Mouse (Mus musculus): ENCODE measurements at regions not wholly inside any gene's neighbourhood (a gene's known extent, or its start where the extent isn't known, plus 50 kb on each side); places are given as distances from the start of the nearest gene placed in this dataset.

DNA sequence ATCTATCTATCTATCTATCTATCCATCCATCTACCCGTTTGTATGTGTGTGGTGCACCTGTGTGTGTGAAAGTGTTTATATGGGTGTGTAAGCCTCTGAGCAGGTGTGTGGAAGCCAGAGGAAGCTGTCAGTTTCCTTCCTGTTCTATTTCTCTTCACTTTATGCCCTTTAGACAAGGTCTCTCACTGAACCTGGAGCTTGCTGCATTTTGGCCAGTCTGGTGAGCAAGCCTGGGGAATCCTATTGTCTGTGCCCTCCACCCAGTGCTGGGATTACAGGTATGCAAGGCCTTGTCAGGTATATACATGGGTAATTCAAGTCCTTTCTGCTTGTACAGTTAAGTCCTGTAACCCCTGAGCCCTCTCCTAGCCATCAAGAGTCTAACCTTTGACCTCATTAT is 466.6 kb upstream of the 3110018I06Rik start:
- no peak for DNase-seq (ENCODE audit: low read depth, low spot score)

DNA sequence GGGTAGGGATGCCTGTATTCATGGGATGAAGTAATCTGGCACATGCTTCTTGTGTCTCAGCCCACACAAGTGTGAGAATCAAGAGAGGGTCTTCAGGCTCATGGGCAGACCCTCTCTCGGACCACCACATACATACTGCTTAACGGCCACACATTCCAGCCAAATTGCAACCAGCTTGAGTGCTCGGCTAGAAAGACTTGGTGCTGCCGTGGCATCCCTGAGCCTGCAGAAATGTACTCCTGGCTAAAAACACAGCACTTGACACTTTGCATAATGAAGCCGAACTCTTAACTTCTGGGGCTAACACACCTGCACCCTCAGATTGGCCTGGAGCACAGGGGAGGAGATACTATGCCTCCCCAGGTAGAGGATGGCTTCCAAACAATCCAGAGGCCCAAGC is 461.6 kb upstream of the 3110018I06Rik start:
- no peak for DNase-seq (ENCODE audit: low read depth, low spot score)

DNA sequence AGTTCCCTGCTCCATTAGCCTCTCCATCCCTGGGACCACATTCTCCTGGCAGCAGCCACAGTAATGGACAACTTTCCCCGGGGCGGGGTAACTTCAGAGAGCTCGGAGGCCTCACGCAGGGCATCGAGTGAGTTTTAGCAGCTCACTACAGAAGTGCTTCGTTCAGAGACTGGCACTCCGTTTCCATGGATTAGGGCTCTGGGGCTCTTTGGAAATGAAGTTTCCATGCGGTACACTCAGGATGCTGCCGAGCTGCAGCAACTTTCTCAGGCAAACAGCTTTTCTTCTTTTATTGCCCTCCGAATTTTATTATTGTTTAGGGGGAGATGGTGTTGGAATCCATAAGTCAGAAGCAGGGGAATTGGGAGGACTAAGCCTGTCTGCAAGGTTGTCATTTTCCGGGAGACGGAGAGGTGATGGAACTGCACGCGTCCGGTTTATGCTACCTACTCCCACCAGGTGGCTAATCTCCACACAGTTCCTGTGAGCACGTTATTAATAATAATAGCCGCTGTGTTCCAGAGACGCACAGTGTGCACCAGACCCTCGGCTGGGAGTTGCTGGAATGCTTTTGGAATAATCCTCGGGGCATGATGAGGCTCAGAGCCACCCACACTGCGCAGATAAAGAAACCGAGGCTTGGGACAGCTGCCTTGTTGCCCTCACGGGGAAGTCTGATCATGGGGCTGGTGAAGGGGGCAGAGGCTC is 460.4 kb upstream of the 3110018I06Rik start:
- no peak for DNase-seq (ENCODE audit: low read depth, low spot score)

DNA sequence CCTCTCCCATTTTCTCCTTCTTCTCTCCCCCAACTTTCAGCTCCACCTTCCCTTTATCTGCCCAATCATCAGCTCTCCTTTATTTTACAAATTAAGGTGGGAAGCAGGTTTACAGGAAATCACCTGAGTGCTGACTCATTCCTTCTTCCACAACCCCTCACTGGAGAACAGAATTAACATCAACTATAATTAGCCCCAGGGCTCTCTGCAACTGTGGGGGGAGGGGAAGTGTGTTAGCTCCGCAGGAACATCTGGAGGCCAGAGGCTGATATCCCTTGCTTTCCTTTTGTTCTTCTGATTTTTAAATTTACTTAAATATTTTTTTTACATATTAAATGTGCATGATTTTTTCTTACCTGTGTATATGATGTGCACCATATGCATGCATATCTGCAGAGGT is 459.4 kb upstream of the 3110018I06Rik start:
- no peak for DNase-seq (ENCODE audit: low read depth, low spot score)

DNA sequence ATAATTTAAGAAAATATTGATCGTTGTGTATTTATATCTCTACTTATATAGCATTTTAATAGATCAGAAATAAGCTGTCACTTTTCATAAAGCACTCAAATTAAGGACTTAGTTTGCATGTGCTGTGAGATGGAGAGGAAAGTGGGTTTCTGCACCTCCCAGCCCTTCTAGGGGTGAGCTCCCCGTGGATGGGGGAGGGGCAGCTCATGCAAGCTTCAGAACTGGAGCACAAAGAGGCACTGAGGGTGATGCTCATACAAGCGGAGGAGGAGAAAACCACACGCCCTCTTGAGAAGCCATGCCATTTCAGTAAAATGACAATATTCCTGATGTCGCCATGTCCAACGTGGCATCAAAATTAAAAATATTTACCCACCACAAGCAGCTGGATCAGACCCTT is 452.1 kb upstream of the 3110018I06Rik start:
- DNase-seq (ENCODE audit: low read depth, low spot score), result no peak

DNA sequence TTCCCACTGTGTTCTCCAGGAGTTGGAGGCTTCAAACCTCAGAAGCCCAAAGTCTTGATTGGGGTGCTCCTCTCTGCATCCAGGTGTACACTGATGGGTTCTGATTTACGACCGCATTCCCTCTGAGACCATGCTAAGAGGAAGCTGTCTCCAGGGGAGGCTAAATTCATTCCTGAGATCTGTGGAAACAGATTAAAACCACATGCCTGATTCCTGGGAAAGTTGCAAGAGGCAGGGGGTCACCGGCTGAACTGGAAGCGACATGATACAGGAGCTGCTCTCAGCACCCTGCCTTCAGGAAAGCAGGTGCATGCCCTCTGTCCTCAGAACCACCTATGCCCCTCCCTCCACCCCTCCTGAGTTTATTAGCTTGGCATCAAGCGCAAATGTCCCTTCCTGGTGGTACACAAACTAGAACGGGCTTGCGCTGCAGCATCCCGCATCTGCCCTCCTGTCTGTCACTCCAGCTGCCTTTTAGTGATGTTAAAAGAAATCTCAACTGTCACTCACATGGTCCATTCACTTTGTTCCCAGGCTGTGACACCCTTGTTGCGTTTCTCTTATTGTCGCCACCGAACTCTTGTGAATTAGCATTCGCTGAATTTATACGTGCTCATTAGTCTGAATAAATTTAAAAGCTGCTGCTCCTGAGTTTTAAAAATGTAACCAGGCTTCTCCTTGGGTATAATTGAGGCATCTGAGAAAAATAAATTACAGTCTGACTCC is 446.3 kb upstream of the 3110018I06Rik start:
- DNase-seq (ENCODE audit: low read depth, low spot score), result no peak

DNA sequence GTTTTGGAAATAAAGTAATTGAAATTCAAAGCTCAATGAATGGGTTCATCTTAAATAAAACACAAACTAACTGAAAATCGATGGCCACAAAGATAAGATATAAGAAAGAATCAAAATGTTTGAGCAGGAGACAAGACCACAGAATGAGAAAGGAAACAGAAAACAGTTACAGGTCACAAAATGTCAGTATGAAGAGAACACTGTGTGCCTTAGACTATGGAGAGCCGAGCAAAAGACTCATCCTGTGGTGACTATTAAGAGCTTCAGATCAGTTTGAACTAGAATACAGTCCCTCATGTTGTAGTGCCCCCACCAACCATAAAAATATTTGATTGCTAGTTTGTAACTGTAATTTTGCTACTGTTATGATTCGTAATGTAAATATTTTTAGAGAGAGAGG is 441.9 kb upstream of the 3110018I06Rik start:
- no peak for DNase-seq (ENCODE audit: low read depth, low spot score)

DNA sequence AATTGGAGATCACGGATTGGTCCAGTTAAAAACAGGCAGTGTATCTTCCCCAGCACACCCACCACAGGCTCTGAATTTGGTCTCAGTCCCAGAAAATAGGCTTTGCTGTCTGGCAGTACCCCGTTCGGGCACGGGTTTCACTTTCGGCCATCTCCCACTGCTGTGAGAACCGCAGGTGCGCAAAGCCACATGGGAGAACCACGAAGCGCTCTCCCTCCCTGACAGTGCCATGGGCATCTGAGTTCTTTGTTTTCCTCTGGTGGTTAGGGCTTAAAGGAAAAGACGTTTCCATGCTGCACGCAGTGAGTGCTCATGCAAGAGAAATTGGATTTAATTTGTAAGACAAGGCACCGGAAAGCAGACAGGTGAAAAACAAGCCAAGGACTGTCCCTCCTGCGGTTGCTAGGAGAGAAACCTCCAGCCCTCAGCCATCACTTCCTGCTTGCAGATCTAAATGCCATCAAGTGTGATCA is 441.3 kb upstream of the 3110018I06Rik start:
- no peak for DNase-seq (ENCODE audit: low read depth, low spot score)

DNA sequence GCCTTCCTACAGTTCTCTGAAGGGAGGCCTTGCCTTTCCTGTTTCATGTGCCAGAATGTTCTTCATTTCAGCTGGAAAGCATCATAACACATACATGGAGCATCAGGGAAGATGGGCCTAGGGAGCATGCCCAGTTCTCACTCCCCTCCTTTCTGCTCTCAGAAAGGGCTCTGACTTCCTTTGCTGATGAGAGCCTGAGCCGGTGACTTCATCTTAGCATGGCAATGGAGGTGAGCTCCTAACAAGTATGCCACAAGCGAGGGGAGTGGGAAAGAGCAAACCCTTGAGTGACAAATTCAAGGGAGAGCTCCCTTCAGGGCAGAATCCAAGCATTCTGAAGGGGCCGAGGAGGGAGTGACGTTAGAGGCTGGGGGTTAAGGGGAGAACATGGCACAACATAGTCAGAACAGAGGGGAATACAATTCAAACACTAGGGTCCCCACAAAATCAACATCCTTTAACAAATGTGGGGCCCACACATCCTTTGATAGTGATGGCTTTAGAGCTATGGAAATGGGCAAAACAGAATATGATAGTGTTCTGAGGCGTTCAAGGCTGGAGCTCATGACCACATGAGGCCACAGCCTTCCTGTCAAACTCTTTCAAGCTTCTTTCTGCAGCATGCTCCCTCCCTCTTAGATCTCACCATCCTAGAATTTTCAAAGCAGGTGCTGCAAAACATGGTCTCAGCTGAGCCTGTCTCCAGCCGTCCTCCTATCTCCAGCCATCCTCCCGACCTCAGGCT is 437.4 kb upstream of the 3110018I06Rik start:
- DNase-seq (ENCODE audit: low read depth, low spot score), result no peak

DNA sequence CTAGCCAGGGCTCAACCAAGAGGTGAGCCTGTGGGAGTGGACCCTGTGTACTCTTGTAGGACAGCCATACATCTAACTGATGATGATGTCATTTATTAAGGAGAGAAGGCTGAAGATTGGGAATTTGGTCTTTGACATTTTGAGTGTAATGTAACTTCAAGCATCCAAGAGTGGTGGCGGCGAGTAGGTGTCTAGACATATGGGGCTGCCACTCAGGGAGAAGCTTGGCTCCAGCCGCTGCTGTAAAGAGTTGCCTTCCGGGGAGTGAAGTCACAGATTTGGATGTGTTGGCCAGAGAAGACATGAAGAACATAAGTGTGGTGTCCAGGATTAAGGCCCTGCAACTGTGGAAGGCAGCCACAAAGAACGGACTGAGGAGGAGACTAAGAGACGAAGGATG is 436.3 kb upstream of the 3110018I06Rik start:
- DNase-seq (ENCODE audit: low read depth, low spot score), result no peak

DNA sequence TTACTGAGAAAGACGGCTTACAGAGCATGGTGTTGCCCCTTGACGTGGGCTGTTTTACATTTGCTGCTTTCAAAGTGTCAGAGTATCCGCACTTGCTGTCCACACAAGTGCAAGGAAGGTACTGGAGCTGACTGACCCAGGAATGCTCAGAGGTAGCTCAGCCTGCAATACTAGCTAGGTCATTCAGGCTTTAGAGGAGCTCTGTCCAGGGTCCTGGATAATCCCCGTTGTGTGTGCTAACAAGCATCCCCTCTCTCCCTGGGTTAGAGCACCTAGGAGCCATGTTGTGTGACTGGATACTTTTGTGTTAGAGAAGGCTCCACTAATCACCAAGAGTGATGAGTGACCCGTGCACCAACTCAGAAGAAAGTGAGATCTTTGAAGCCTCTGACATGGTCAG is 431.9 kb upstream of the 3110018I06Rik start:
- no peak for DNase-seq (ENCODE audit: low read depth, low spot score)

DNA sequence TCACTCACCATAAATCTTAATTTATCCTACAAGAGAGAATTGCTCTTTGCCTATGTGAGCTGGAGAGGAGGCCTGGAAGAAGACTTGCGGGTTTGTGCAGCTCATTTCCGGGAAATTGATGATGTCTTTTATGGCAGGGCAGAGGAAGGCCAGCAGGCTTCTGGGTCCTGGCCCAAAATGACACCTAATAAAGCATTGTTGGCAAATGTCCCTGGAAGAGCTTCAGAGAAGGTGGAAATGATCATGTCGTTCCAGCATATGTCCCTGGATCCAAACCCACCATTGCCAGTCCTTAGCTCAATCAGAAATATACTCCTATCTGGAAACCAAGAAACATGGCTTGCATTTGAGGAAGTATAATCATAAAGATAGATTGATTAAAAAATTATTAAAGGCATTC is 427.9 kb upstream of the 3110018I06Rik start:
- no peak for DNase-seq (ENCODE audit: low read depth, low spot score)

DNA sequence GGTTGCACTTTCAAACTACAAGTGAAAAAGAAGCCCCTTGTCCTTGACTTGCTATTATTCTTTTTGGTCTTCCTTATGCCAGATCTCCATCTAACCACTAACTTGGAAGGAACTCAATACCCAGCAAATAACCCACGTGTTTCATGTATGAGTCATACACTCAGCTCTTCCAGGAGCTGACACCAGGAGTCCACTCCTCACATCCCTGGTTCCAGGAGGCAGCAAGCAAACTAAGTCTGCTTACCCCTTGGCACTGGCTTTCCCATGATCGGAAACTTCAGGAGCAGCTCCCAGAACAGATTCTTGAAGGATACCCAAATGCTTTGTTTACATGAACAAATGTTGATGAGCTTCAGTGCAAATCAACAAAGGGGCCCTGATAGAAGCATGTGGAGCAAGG is 421.1 kb upstream of the 3110018I06Rik start:
- DNase-seq (ENCODE audit: low read depth, low spot score), result no peak

DNA sequence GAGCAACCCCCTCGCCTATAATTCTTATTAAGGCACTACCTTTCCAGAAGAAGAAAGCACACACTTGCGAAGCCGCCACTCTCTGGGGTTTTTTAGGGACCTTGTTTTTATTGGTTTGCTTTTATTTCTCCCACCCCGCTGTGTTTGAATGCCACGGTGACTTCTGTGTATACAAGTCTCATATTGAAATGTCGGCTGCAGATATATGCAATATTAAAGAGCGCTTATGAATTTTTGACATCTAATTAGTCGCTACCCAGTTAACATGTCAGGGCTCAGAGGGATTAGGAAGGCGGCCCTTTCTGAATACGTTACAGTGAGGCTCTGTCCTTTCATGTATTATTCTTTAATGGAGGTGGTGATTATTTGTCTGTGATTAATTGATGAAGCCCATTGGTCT is 405.9 kb upstream of the 3110018I06Rik start:
- DNase-seq (ENCODE audit: low read depth, low spot score), result no peak

DNA sequence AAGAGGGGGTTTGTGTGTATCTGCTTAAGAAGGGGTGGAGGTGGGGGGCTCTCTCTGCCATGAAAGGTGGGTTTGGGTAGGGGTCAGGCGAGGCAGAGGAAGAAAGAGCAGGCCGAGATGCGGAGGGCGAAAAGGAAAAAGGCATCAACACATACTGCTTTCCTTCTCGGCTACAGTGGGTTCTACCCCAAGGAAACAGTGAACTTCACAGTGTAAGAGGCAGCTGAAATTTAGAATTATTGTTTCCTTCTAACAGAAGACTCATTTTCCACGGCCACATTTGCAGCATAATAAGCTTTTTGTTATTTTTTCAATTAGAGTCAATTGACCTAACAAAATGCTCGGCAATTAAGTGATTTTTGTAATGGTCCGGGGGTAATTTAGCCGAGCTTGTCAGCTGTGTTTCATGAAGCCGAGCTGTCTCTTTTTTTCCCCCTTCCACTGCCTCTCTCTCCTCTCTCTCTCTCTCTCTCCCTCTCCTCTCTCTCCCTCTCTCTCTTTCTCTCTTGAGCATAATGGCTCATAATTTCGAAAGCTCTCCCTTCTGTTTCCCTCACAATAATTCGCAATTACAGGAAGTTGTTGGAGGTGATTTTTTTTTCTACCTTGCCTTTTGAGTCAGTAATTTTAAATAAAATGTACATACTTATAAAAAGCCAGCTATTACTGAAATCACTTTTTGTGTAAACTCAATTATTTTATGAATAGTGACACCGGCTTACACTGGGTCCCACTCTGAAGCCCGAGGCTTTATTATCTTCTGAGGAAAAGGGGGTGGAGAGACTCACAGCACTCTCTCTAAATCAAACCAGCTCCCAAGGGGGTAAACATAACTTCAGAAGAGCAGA is 403.1 kb upstream of the 3110018I06Rik start:
- DNase-seq (ENCODE audit: low read depth, low spot score), result peak; percentile 39

DNA sequence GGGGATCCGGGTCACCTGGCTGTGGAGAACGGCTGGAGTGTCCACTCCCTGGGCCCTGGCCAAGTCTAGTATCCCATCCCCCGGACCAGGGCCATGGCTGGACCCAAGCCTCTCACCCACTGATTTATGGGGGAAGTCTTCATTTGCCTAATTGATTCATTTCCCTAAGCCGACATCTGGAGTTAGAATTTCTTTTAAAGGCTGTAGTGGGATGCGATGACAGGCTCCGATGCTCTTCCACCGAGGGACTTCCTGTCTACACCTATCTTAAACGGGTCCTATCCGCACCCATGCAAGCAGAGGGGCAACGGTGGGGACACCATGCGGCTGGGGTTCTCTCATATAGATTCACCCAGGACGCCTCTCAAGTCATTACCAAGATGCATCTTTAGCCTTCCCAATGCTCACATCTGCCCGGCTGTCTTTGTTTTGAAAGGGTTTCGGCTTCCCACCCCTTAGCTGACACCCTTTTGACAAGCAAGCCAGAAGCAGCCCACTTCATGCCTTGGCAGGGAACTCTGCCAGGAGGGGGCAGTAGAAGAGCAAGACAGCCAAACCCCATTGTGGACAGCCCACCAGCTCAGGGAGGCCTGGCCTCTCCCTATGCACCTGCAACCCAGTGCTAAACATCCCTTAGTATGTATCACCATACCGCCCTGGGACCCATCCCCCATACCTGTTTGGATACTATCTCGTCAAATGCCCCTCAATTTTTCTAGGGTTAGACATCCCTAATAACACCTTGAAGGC is 402.4 kb upstream of the 3110018I06Rik start:
- DNase-seq (ENCODE audit: low read depth, low spot score), result peak; percentile 40

DNA sequence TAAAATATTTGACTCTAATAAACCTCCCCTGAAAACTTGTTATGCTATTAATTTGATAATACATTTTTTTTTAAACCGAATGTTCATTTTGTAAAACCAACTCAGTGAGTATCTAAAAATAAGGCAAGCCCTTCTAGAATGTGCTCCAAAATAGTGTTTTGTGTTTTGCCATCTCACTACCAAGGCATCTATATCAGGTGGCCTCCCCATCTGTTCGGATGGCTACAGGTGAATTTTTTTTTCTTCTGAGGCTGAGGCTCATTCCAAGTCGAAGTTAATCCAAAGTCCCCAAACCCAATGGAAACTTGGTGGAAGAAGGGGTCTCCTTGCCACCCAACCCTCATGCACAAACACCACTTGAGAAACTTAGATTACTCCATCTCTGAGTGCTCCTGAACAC is 396.3 kb upstream of the 3110018I06Rik start:
- DNase-seq (ENCODE audit: low read depth, low spot score), result no peak

DNA sequence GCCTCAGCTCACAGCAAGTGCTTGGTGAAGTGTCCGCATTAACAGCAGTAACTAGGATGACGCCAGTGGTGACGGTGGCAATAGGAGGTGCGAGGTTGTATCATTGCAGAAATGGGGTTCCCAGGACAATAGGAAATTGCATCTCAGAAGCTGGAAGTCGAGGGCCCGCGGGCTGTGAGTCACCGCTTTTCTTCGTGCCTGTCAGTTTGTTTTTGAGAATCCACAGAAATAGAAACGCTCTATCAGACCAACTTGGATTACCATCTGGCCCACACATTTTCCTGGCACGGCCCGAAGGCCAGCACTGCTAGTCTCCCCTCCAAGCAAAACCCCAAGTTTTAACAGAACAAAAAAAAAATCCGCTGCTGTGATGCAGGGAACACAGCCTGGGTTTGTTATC is 395.1 kb upstream of the 3110018I06Rik start:
- DNase-seq (ENCODE audit: low read depth, low spot score), result no peak

DNA sequence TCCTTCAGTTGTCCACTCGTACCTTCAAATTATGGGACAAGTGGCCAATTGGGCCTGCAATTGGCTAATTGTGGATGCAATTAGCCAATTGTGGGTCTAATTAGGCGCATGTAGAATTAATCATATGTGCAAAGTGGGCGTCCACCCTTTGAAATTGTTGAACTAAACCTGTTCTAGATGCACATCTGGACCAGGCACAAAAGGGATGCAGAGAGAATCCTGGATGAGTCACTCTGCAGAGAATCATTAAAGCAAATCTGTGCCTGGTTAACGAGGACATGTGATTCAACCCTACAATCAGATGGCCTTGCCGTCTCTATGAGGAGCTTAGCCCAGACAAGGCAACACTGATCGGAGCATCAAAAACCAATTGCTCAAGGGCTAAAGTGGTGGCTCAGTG is 393.0 kb upstream of the 3110018I06Rik start:
- DNase-seq (ENCODE audit: low read depth, low spot score), result no peak

DNA sequence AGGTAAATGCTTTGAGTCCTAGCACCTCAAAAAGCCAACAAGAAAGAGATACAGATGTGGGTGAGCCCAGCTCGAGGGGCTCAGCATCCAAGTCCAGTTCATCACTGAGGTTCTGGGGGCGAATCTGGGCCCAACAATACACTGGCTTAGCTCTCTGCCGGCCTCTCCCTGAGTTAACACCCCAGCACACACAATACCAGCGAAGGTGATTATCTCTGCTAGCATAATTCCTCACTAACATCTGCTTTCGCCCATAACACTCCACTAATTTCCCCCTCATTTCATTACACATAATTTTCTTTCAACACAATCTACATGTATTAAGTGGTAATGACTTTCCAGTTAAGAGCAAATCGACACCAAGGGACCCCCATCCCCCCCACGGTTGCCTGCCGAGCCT is 383.9 kb upstream of the 3110018I06Rik start:
- DNase-seq (ENCODE audit: low read depth, low spot score), result no peak

DNA sequence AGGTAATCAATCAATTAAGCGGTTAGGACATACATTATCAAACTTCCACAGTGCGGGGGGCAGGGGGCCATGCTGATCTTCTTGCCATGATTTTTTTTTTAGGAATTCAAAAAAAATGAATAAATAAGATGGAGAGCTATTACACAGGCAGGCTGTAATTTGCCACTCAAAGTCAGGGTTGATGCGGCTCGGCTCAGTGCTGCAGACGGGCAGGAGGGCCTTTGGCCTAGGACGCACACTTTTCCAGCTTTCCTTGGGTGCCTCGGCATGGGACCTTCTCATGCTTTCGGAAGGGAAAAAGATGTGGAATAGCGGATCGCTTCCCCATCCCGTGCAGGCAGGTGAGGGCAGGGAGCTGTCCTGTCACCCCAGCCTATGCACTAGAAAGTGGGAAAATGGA is 383.4 kb upstream of the 3110018I06Rik start:
- DNase-seq (ENCODE audit: low read depth, low spot score), result no peak
